Mouse (Mus musculus) embryo, embryonic 10.5 days (tissue): ENCODE measurements around the gene Stambpl1.

Source experiments
- DNase-seq: peaks from one replicate; pipeline ENCODE4 v3.0.0-alpha.2; 2015; ENCODE audit warnings: low spot score

Gene Stambpl1

DNA sequence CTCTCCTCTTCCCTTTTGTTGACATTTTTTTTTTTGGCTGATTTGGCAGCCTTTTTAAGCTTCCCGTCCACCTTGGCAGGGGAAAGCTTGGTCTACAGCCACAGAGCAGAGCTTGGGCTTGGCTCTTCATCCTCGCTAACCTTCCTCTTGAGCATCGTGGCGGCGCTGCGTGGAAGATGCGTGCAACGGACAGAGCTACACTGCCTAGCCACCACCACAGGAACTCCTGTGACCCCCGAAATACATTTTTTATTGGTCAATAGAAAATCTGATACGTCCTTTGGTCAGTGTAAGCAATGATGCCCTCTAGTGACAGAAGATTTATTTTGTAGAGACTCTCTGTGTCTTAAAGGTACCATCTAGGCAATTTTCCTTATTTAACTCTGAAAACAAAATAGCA, 92.4 kb downstream of the Stambpl1 start:
- DNase-seq, result peak; percentile 24

DNA sequence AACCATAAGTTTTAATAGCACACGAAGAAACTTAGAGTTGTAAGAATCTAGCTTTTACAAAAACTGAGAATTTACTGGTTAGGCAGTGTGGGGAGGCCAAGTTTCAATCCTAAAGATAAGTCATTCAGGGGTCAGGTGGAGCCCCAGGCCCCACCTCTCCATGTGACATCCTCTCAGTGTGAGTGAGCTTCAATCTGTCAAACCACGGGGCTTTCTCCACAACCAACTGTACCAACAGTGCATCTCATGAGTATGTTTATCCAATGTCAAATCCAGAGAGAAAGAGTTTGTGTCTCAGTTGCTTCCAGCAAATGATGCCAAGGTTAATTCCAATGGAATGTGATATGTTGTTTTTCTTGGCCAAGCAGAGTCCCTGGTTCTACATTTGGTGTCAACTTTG, 92.8 kb downstream of the Stambpl1 start:
- no peak for DNase-seq

DNA sequence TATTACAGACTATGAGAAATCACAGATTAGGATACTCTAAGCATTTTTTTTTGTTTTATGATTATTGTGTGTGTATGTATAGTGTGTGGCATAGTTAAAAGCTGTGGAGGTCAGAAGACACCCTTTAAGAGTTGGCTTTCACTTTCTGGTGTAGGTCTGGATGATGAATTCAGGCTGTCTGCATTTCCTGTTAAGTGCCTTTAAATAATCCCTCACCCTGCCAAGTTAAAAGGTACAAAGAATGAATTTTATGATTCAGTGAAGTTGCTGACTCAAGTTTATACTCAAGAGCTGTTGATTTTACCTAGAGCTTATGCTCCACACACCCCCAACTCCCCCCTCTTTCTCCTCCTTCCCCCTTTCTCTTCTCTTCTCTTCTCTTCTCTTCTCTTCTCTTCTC, 95.2 kb downstream of the Stambpl1 start:
- no peak for DNase-seq

DNA sequence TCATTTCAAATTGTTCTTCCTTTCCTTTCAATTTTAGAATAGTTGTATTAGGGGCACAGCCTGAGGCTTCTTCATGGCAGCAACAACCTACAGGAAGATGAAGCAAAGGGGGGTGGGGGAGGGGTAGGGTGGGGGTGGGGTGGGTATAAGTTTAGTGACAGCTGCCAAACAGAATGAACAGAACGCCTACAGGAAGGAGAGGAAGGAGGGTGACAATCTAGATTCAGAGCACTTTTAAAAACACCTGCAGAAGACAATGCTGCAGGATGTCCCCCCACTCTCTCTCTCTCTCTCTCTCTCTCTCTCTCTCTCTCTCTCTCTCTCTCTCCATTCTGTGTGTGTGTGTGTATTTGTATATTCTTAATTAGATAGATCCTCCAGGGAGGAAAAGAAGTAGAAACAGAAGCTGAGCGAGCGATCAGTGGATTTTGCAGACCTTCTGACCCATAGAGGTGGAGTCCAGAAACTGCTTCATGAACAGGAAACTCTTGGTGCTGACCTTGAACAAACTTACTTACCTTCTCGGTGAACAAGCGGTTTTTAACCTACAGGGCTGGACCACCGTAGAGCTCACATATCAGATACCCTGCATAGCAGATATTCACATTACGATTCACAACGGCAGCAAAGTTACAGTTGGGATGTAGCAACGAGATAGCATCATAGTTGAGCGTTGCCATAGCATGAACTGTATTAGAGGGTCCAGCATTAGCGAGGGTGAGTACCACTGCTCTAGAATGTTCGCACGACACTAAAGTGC, 95.8 kb downstream of the Stambpl1 start:
- DNase-seq, result no peak

DNA sequence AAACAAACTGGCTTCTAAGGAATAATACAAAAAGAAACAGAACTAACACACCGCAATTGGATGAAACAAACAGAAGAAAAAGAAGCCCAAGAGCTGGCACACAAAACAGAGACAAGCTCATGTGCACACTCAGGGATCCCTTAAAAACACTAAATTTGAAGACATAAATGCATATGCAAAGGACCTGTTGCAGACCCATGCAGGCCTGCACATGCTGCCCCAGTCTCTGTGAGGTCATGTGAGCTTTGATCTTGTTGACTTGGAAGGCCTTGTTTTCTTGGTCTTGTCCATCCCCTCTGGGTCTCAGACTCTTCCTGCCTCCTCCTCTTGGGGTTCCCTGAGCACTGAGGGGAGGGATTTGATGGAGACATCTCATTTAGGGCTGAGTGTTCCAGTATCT, 96.7 kb downstream of the Stambpl1 start:
- no peak for DNase-seq
